Mouse (Mus musculus) embryonic facial prominence, embryonic 11.5 days (tissue): ENCODE results near the gene Gpt2. TPM values are rescaled to one million over a fixed set of nuclear protein-coding genes. Genes with fewer than 3 reads are reported as not detected.

Experiments used
- ATAC-seq: fragments of 200-750 bp; cut with Nextera tagmentation; replicated peaks from 2 replicates; pipeline ENCODE4 v1.8.0; 2017; ENCODE audit warnings: low read depth; ENCODE audit not compliant: insufficient number of reproducible peaks, low FRiP score, low TSS enrichment
- DNase-seq: peaks from one replicate; pipeline ENCODE4 v3.0.0-alpha.2; 2015; ENCODE audit warnings: low spot score
- H3K27ac ChIP-seq: fragments of 300-500 bp; sonication (generic); replicated peaks from 2 replicates; pipeline ENCODE4 v1.5.1; 2014; ENCODE audit warnings: mild to moderate bottlenecking, low read depth, low read length, control low read depth
- H3K27me3 ChIP-seq: fragments of 300-500 bp; sonication (generic); 2 replicates; pipeline ENCODE4 v1.6.1; 2014; ENCODE audit warnings: mild to moderate bottlenecking, low read length, moderate library complexity, mixed read lengths; ENCODE audit not compliant: control insufficient read depth, insufficient read depth
- H3K36me3 ChIP-seq: fragments of 300-500 bp; sonication (generic); replicated peaks from 2 replicates; pipeline ENCODE4 v1.6.1; 2014; ENCODE audit warnings: low read depth, mild to moderate bottlenecking, low read length, moderate library complexity, mixed read lengths; ENCODE audit not compliant: control insufficient read depth, insufficient read depth
- H3K4me1 ChIP-seq: fragments of 300-500 bp; sonication (generic); 2 replicates; pipeline ENCODE4 v1.6.1; 2014; ENCODE audit warnings: low read length, mixed read lengths; ENCODE audit not compliant: control insufficient read depth, insufficient read depth
- H3K4me2 ChIP-seq: fragments of 300-500 bp; sonication (generic); 2 replicates; pipeline ENCODE4 v1.6.1; 2014; ENCODE audit warnings: low read depth, mild to moderate bottlenecking, control low read depth, low read length, moderate library complexity
- H3K4me3 ChIP-seq: fragments of 300-500 bp; sonication (generic); 2 replicates; pipeline ENCODE4 v1.5.1; 2014; ENCODE audit warnings: low read depth, low read length, control low read depth
- H3K9ac ChIP-seq: fragments of 300-500 bp; sonication (generic); replicated peaks from 2 replicates; pipeline ENCODE4 v1.6.1; 2014; ENCODE audit warnings: mild to moderate bottlenecking, control low read depth, low read length
- H3K9me3 ChIP-seq: fragments of 300-500 bp; sonication (generic); replicated peaks from 2 replicates; pipeline ENCODE4 v1.6.1; 2016; ENCODE audit warnings: mild to moderate bottlenecking, low read length, inconsistent platforms, mixed read lengths; ENCODE audit not compliant: control insufficient read depth
- WGBS: fragments of 180-500 bp; shearing (Covaris S2); extraction: QIAGEN DNeasy Blood & Tissue Kit; methylation state at CpG from one replicate; pipeline ENCODE4 v1.1.7; 2014; 5-methylcytosine and 5-hydroxymethylcytosine counted together
- polyA plus RNA-seq: library from polyadenylated mRNA; unstranded; fragments of >200 nt; fragmentation: Nextera tagmentation; extraction: Ambion mirVana; gene quantifications from 2 replicates; pipeline ENCODE4 v1.2.1, GENCODE M21; 2014

Gpt2 gene
- polyA plus RNA-seq, 1 experiment from 2014 or later = 62.2 TPM

- ATAC-seq (no peak), DNase-seq (no peak)
- Histone ChIP-seq H3K4me3 (no peak overlapping the region), H3K4me2 (no peak overlapping the region), H3K9me3 (no peaks in the 10 kb centered on the region), H3K9ac (no peak overlapping the region), H3K4me1 (no peaks in the 10 kb centered on the region), H3K27me3 (no peaks in the 10 kb centered on the region), H3K36me3 (peaks cover 6% of the 10 kb centered on the region), H3K27ac (no peak overlapping the region)
- WGBS = 68% methylated on average over 7 of the region's 7 CpGs
Measured at GRCm38 (mm10) chr8:85515391-85515790, 23.0 kb downstream of the Gpt2 start.

GRCm38 (mm10) chr8:85517336-85517735 is 25.0 kb downstream of the Gpt2 start:
- Histone ChIP-seq H3K27me3 (no peaks in the 10 kb centered on the region), H3K4me2 (no peak overlapping the region), H3K9me3 (no peaks in the 10 kb centered on the region), H3K27ac (no peak overlapping the region), H3K9ac (no peak overlapping the region), H3K4me1 (no peaks in the 10 kb centered on the region), H3K4me3 (no peak overlapping the region), H3K36me3 (peaks cover 12% of the 10 kb centered on the region)
- WGBS = 86% methylated on average over 4 of the region's 4 CpGs
- ATAC-seq (no peak), DNase-seq (no peak)

GRCm38 (mm10) chr8:85517956-85518355 is 25.6 kb downstream of the Gpt2 start:
- 90% methylated on average over 10 of the region's 10 CpGs for WGBS
- no peak overlapping the region for H3K4me3 ChIP-seq
- no peaks in the 10 kb centered on the region for H3K27me3 ChIP-seq
- DNase-seq (no peak), ATAC-seq (no peak)
- no peaks in the 10 kb centered on the region for H3K4me1 ChIP-seq
- H3K27ac ChIP-seq = no peak overlapping the region
- H3K36me3 ChIP-seq = peaks cover 12% of the 10 kb centered on the region
- H3K9me3 ChIP-seq = no peaks in the 10 kb centered on the region
- no peak overlapping the region for H3K9ac ChIP-seq
- no peak overlapping the region for H3K4me2 ChIP-seq

GRCm38 (mm10) chr8:85520586-85520985 is 28.2 kb downstream of the Gpt2 start:
- H3K9me3 ChIP-seq = no peaks in the 10 kb centered on the region
- H3K4me3 ChIP-seq = no peak overlapping the region
- WGBS = 90% methylated on average over 4 of the region's 4 CpGs
- H3K9ac ChIP-seq = no peak overlapping the region
- H3K4me1 ChIP-seq = no peaks in the 10 kb centered on the region
- no peak overlapping the region for H3K27ac ChIP-seq
- H3K36me3 ChIP-seq = peaks cover 12% of the 10 kb centered on the region
- H3K4me2 ChIP-seq = no peak overlapping the region
- ATAC-seq = no peak
- DNase-seq = no peak
- H3K27me3 ChIP-seq = no peaks in the 10 kb centered on the region

- 90% methylated on average over 8 of the region's 8 CpGs for WGBS
Measured at GRCm38 (mm10) chr8:85521332-85521731, 29.0 kb downstream of the Gpt2 start.

GRCm38 (mm10) chr8:85524086-85524485 is 31.7 kb downstream of the Gpt2 start:
- WGBS = 91% methylated on average over 7 of the region's 7 CpGs
- Histone ChIP-seq H3K27ac (no peak overlapping the region), H3K36me3 (peaks cover 11% of the 10 kb centered on the region), H3K4me2 (no peak overlapping the region), H3K4me3 (no peak overlapping the region), H3K9ac (no peak overlapping the region), H3K27me3 (no peaks in the 10 kb centered on the region), H3K9me3 (no peaks in the 10 kb centered on the region), H3K4me1 (no peaks in the 10 kb centered on the region)
- ATAC-seq (no peak), DNase-seq (no peak)

More at GRCm38 (mm10) chr8:85521332-85521731, 29.0 kb downstream of the Gpt2 start:
- H3K27ac ChIP-seq = no peak overlapping the region
- no peak for DNase-seq
- no peaks in the 10 kb centered on the region for H3K4me1 ChIP-seq
- no peak overlapping the region for H3K4me2 ChIP-seq
- no peak for ATAC-seq
- no peak overlapping the region for H3K4me3 ChIP-seq
- H3K9me3 ChIP-seq = no peaks in the 10 kb centered on the region
- no peaks in the 10 kb centered on the region for H3K27me3 ChIP-seq
- no peak overlapping the region for H3K9ac ChIP-seq
- peaks cover 12% of the 10 kb centered on the region for H3K36me3 ChIP-seq

- ATAC-seq = no peak
- H3K36me3 ChIP-seq = peaks cover 3% of the 10 kb centered on the region
- 35% methylated on average over 6 of the region's 6 CpGs for WGBS
Measured at GRCm38 (mm10) chr8:85526105-85526504, 33.7 kb downstream of the Gpt2 start.

GRCm38 (mm10) chr8:85528959-85529358 is 36.6 kb downstream of the Gpt2 start:
- H3K4me1 ChIP-seq = no peaks in the 10 kb centered on the region
- H3K4me2 ChIP-seq = no peak overlapping the region
- H3K4me3 ChIP-seq = no peak overlapping the region
- H3K36me3 ChIP-seq = no peaks in the 10 kb centered on the region
- no peak overlapping the region for H3K9ac ChIP-seq
- DNase-seq (no peak), ATAC-seq (no peak)
- H3K9me3 ChIP-seq = no peaks in the 10 kb centered on the region
- no peak overlapping the region for H3K27ac ChIP-seq
- 77% methylated on average over 3 of the region's 3 CpGs for WGBS
- no peaks in the 10 kb centered on the region for H3K27me3 ChIP-seq

More at GRCm38 (mm10) chr8:85526105-85526504, 33.7 kb downstream of the Gpt2 start:
- Histone ChIP-seq H3K27me3 (no peaks in the 10 kb centered on the region), H3K4me2 (no peak overlapping the region), H3K9me3 (no peaks in the 10 kb centered on the region), H3K9ac (no peak overlapping the region), H3K27ac (no peak overlapping the region), H3K4me1 (no peaks in the 10 kb centered on the region), H3K4me3 (no peak overlapping the region)
- peak; percentile 72 for DNase-seq
